Mouse (Mus musculus) liver, embryonic 16.5 days (tissue): ENCODE data around the gene Crmp1. TPM values are rescaled to one million over a fixed set of nuclear protein-coding genes. Genes with fewer than 3 reads are reported as not detected.

Experiments used
- ATAC-seq: fragments of 200-750 bp; cut with Nextera tagmentation; 2 replicates; pipeline ENCODE4 v1.8.0; 2017; ENCODE audit warnings: low read depth, mild to moderate bottlenecking, moderate number of reproducible peaks, moderate library complexity
- H3K27ac ChIP-seq: fragments of 300-500 bp; sonication (generic); 2 replicates; pipeline ENCODE4 v1.5.1; 2014; ENCODE audit warnings: mild to moderate bottlenecking, low read length
- H3K27me3 ChIP-seq: fragments of 300-500 bp; sonication (generic); 2 replicates; pipeline ENCODE4 v1.6.1; 2014; ENCODE audit warnings: low read depth, low read length, mixed read lengths; ENCODE audit not compliant: control insufficient read depth, insufficient read depth
- H3K36me3 ChIP-seq: fragments of 300-500 bp; sonication (generic); 2 replicates; pipeline ENCODE4 v1.6.1; 2014; ENCODE audit warnings: mild to moderate bottlenecking; ENCODE audit not compliant: control insufficient read depth, insufficient read depth
- H3K4me1 ChIP-seq: fragments of 300-500 bp; sonication (generic); 2 replicates; pipeline ENCODE4 v1.6.1; 2014; ENCODE audit warnings: low read depth, low read length, mixed read lengths; ENCODE audit not compliant: control insufficient read depth
- H3K4me2 ChIP-seq: fragments of 300-500 bp; sonication (generic); 2 replicates; pipeline ENCODE4 v1.6.1; 2014; ENCODE audit warnings: low read depth, low read length, mixed read lengths
- H3K4me3 ChIP-seq: fragments of 300-500 bp; sonication (generic); 2 replicates; pipeline ENCODE4 v1.5.1; 2014; ENCODE audit warnings: low read depth, mild to moderate bottlenecking, low read length
- H3K9ac ChIP-seq: fragments of 300-500 bp; sonication (generic); 2 replicates; pipeline ENCODE4 v1.6.1; 2014; ENCODE audit warnings: low read depth, low read length
- H3K9me3 ChIP-seq: fragments of 300-500 bp; sonication (generic); replicated peaks from 2 replicates; pipeline ENCODE4 v1.6.1; 2016; ENCODE audit warnings: low read length; ENCODE audit not compliant: control insufficient read depth
- WGBS: fragments of 180-500 bp; shearing (Covaris S2); extraction: QIAGEN DNeasy Blood & Tissue Kit; methylation state at CpG from one replicate; pipeline ENCODE4 v1.1.7; 2014; ENCODE audit not compliant: insufficient replicate concordance; 5-methylcytosine and 5-hydroxymethylcytosine counted together
- polyA plus RNA-seq: library from polyadenylated mRNA; unstranded; fragments of >200 nt; fragmentation: Nextera tagmentation; extraction: Ambion mirVana; gene quantifications from 2 replicates; pipeline ENCODE4 v1.2.1, GENCODE M21; 2015

Crmp1 gene
- polyA plus RNA-seq, 1 experiment from 2014 or later = 0.41 TPM

GRCm38 (mm10) chr5:37256823-37257222 lies 15.1 kb downstream of the Crmp1 start:
- ATAC-seq = no peak

GRCm38 (mm10) chr5:37257243-37257642 lies 15.5 kb downstream of the Crmp1 start:
- WGBS = 50% methylated on average over 5 of the region's 5 CpGs

More at GRCm38 (mm10) chr5:37256823-37257222, 15.1 kb downstream of the Crmp1 start:
- 39% methylated on average over 7 of the region's 7 CpGs for WGBS
- Histone ChIP-seq H3K4me1 (no peaks in the 10 kb centered on the region), H3K27me3 (no peaks in the 10 kb centered on the region), H3K4me3 (no peak overlapping the region), H3K9me3 (no peaks in the 10 kb centered on the region), H3K4me2 (no peak overlapping the region), H3K27ac (no peak overlapping the region), H3K36me3 (no peaks in the 10 kb centered on the region), H3K9ac (no peak overlapping the region)

GRCm38 (mm10) chr5:37261734-37262133 lies 20.0 kb downstream of the Crmp1 start:
- no peak overlapping the region for H3K4me3 ChIP-seq
- no peaks in the 10 kb centered on the region for H3K36me3 ChIP-seq
- no peak overlapping the region for H3K9ac ChIP-seq
- H3K27ac ChIP-seq = no peak overlapping the region
- H3K27me3 ChIP-seq = no peaks in the 10 kb centered on the region
- H3K4me1 ChIP-seq = no peaks in the 10 kb centered on the region
- no peaks in the 10 kb centered on the region for H3K9me3 ChIP-seq
- no peak overlapping the region for H3K4me2 ChIP-seq
- no peak for ATAC-seq
- WGBS = 62% methylated on average over 5 of the region's 5 CpGs

More at GRCm38 (mm10) chr5:37257243-37257642, 15.5 kb downstream of the Crmp1 start:
- Histone ChIP-seq H3K9me3 (no peaks in the 10 kb centered on the region), H3K4me1 (no peaks in the 10 kb centered on the region), H3K9ac (no peak overlapping the region), H3K4me2 (no peak overlapping the region), H3K27me3 (no peaks in the 10 kb centered on the region), H3K36me3 (no peaks in the 10 kb centered on the region), H3K27ac (no peak overlapping the region), H3K4me3 (no peak overlapping the region)
- no peak for ATAC-seq

- Histone ChIP-seq H3K9me3 (no peaks in the 10 kb centered on the region), H3K27ac (no peak overlapping the region), H3K4me3 (no peak overlapping the region), H3K27me3 (no peaks in the 10 kb centered on the region), H3K4me1 (no peaks in the 10 kb centered on the region), H3K4me2 (no peak overlapping the region), H3K9ac (no peak overlapping the region), H3K36me3 (no peaks in the 10 kb centered on the region)
- 55% methylated on average over 6 of the region's 6 CpGs for WGBS
- ATAC-seq = no peak
Measured at GRCm38 (mm10) chr5:37263816-37264215, 22.1 kb downstream of the Crmp1 start.

GRCm38 (mm10) chr5:37281021-37281420 lies 39.3 kb downstream of the Crmp1 start:
- no peak overlapping the region for H3K4me2 ChIP-seq
- no peak overlapping the region for H3K27ac ChIP-seq
- WGBS = 73% methylated on average over 11 of the region's 11 CpGs
- H3K27me3 ChIP-seq = no peaks in the 10 kb centered on the region
- H3K9me3 ChIP-seq = no peaks in the 10 kb centered on the region
- no peak overlapping the region for H3K4me3 ChIP-seq
- no peak for ATAC-seq
- no peak overlapping the region for H3K9ac ChIP-seq
- no peaks in the 10 kb centered on the region for H3K36me3 ChIP-seq
- H3K4me1 ChIP-seq = no peaks in the 10 kb centered on the region

GRCm38 (mm10) chr5:37288374-37288773 lies 46.6 kb downstream of the Crmp1 start:
- no peak for ATAC-seq
- H3K9me3 ChIP-seq = no peaks in the 10 kb centered on the region
- H3K9ac ChIP-seq = no peak overlapping the region
- H3K4me2 ChIP-seq = no peak overlapping the region
- no peaks in the 10 kb centered on the region for H3K27me3 ChIP-seq
- no peak overlapping the region for H3K27ac ChIP-seq
- H3K4me1 ChIP-seq = no peaks in the 10 kb centered on the region
- H3K36me3 ChIP-seq = no peaks in the 10 kb centered on the region
- WGBS = 59% methylated on average over 3 of the region's 3 CpGs
- H3K4me3 ChIP-seq = no peak overlapping the region

GRCm38 (mm10) chr5:37289236-37289635 lies 47.5 kb downstream of the Crmp1 start:
- no peak for ATAC-seq
- no peaks in the 10 kb centered on the region for H3K36me3 ChIP-seq
- no peak overlapping the region for H3K4me3 ChIP-seq
- no peak overlapping the region for H3K27ac ChIP-seq
- no peaks in the 10 kb centered on the region for H3K27me3 ChIP-seq
- no peak overlapping the region for H3K9ac ChIP-seq
- H3K4me2 ChIP-seq = no peak overlapping the region
- 14% methylated on average over 3 of the region's 3 CpGs for WGBS
- H3K9me3 ChIP-seq = no peaks in the 10 kb centered on the region
- H3K4me1 ChIP-seq = no peaks in the 10 kb centered on the region

- H3K4me2 ChIP-seq = no peak overlapping the region
- H3K27ac ChIP-seq = no peak overlapping the region
- no peak for ATAC-seq
- no peaks in the 10 kb centered on the region for H3K9me3 ChIP-seq
- H3K36me3 ChIP-seq = no peaks in the 10 kb centered on the region
- H3K4me3 ChIP-seq = no peak overlapping the region
- no peak overlapping the region for H3K9ac ChIP-seq
- no peaks in the 10 kb centered on the region for H3K4me1 ChIP-seq
- H3K27me3 ChIP-seq = no peaks in the 10 kb centered on the region
- whole genome bisulfite sequencing = 49% methylated on average over 9 of the region's 9 CpGs
Measured at GRCm38 (mm10) chr5:37290983-37291382, 49.2 kb downstream of the Crmp1 start.

- no peaks in the 10 kb centered on the region for H3K27me3 ChIP-seq
- no peaks in the 10 kb centered on the region for H3K4me1 ChIP-seq
- no peak overlapping the region for H3K27ac ChIP-seq
- H3K4me3 ChIP-seq = no peak overlapping the region
- no peak overlapping the region for H3K4me2 ChIP-seq
- 61% methylated on average over 10 of the region's 10 CpGs for WGBS
- no peak overlapping the region for H3K9ac ChIP-seq
- no peaks in the 10 kb centered on the region for H3K9me3 ChIP-seq
- ATAC-seq = no peak
- H3K36me3 ChIP-seq = no peaks in the 10 kb centered on the region
Measured at GRCm38 (mm10) chr5:37296717-37297116, 55.0 kb downstream of the Crmp1 start.
